Mouse (Mus musculus): Measurements from ENCODE around the gene Syngap1. TPM values are rescaled to one million over a fixed set of nuclear protein-coding genes. Genes with fewer than 3 reads are reported as not detected.
"Not testable (repeated sequence)": the region's sequence is repeated elsewhere in the genome, so short reads cannot be mapped to it uniquely, and the experiment has no call there.

The Syngap1 gene
- total RNA-seq, 1 experiment from 2014 or later = 3.9 TPM

DNA sequence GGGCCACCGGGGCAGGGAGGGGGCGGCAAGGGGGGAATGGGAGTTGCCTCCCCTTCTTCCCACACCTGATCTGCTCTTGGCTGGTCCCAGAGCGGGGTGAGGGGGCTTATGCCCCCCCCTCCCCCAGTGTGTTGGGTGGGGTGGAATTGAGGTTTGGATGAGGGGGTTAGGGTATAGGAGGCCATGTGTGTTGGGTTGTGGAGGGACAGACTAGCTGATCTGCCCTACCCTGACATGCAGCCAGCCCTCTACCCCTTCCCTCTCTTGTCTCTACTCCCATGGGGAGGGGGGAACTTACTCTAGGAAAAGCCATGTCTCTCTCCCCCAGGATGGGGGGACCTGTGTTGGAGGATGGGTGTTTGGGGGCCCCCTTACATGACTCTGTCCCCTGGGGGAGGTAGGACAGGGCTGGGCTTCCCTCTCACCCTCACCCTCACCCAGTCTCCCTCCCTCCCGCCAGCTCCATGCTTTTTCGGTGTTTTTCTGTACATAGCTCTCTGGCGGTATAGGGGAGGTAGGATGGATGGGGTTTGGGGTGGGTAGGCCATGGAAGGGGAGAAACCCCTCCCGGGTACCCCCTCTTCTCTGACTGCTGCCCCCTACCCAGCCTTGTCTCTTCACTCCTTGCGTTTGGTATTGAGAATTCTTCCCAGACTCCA, 30.3 kb downstream of the Syngap1 start:
- ATAC-seq (replicated peaks in 1 of 2; ENCODE audit: insufficient read depth in 1 of 2, low FRiP score in 2 of 2, low TSS enrichment in 1 of 2, low read depth in 1 of 2, poor library complexity in 2 of 2, severe bottlenecking in 2 of 2) = no peak

DNA sequence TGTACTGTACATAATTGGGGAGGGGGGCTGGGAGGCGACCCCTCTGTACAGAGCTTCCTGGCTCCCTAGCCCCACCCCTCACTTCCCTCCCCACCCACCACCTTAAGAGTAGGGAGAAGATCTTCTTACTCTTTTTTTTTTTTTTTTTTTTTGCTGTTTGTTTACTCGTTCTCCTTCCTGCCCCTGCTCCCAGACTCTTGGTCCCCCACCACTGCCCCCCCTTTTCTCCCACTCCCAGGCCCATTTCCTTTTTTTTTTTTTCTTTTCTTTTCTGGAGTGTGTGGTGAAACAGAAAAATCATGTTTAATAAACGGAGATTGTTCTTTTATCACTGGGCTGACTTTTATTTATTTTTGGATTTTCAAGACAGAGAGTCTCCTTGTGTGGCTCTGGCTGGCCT, 31.1 kb downstream of the Syngap1 start:
- ATAC-seq (replicated peaks in 1 of 2; ENCODE audit: insufficient read depth in 1 of 2, low FRiP score in 2 of 2, low TSS enrichment in 1 of 2, low read depth in 1 of 2, poor library complexity in 2 of 2, severe bottlenecking in 2 of 2) = no peak

DNA sequence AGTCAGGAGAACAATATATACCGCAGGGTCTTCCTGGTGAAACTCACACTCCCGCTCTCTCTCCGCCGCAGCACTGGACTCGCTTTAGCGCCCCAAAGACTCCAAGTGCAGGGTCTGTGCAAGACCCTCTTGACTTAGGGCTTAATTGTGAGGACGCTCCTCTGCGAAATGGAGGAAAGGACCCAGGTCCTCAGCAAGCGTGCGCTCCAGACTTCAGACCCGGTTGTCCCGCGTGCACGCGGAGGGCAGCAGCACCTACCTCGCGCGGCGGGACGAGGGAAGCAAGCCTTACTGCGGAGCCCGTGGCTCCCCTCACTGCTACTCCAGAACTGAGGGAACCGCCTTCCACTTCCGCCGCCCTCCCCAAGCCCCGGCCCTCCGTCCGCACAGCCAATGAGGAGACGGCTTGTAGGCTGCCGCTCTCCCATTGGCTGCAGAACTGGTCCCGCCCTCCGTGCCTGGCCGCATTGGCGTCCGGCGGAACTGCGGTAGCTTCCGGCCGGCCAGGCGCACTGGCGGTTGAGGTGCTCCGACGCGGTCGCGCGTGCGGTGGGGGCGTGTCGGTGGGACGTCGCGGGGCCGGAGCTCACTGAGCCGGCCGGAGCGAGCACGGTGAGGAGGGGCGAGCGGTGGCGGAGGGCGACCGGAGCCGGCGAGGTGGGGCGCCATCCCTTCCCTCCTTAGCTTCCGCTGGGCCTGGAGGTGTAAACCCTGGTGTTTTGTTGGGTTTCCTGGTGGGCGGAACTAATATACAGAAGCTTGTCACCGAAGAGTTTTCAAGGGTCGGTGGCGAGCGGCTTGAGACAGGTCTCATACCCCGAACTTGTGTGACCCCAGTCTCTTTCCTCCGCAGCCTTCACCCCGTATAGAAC, 31.9 kb downstream of the Syngap1 start, which contains the start of gene Zbtb9:
Gene Zbtb9, plus strand, starts transcription at position 465 of the 872 bp plus-strand sequence.
- ATAC-seq (replicated peaks in 1 of 2; ENCODE audit: insufficient read depth in 1 of 2, low FRiP score in 2 of 2, low TSS enrichment in 1 of 2, low read depth in 1 of 2, poor library complexity in 2 of 2, severe bottlenecking in 2 of 2) = peak; percentile 97 to 98

DNA sequence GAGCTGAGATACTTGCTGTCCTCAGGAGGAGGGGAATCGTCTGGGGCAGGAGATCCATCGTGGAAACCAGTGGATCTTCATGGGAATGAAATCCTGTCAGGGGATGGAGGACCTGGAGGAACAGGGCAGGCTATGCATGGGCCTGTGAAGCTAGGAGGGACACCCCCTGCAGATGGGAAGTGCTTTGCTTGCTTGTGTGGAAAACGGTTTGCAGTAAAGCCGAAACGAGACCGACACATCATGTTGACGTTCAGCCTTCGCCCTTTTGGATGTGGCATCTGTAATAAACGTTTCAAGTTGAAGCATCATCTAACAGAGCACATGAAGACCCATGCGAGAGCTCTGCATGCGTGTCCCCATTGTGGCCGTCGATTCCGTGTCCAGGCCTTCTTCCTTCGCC, 33.5 kb downstream of the Syngap1 start:
- no peak for ATAC-seq (replicated peaks in 1 of 2; ENCODE audit: insufficient read depth in 1 of 2, low FRiP score in 2 of 2, low TSS enrichment in 1 of 2, low read depth in 1 of 2, poor library complexity in 2 of 2, severe bottlenecking in 2 of 2)

DNA sequence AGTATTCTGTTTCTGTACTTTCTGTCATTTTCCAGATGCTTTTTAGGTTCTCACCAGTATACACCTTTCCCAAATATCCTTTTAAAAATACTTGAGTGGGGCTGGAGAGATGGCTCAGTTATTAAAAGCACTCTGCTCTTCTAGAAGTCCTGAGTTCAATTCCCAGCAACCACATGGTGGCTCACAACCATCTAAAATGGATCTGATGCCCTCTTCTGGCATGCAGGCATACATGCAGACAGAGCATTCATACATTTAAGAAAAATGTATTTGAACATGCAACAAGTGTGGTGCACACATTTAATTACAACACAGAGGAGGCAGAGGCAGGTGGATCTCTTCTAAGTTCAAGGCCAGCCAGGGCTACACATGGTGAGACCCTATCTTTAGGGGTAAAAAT, 34.4 kb downstream of the Syngap1 start:
- no peak for ATAC-seq (replicated peaks in 1 of 2; ENCODE audit: insufficient read depth in 1 of 2, low FRiP score in 2 of 2, low TSS enrichment in 1 of 2, low read depth in 1 of 2, poor library complexity in 2 of 2, severe bottlenecking in 2 of 2)

DNA sequence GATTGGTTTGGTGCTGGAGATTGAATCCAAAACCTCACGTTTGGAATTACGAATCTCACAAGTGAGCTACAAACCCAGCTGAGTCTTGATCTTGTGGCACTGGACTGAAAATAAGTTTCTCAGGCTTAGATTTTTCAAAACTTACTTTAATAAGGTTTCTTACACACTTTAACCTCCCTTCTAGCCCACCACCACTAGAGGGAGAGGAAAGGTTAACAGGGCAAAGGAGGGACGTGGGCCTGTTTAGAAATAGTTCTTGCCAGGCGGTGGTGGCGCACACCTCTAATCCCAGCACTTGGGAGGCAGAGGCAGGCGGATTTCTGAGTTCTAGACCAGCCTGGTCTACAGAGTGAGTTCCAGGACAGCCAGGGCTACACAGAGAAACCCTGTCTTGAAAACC, 36.3 kb downstream of the Syngap1 start:
- not testable (repeated sequence) for ATAC-seq (replicated peaks in 1 of 2; ENCODE audit: insufficient read depth in 1 of 2, low FRiP score in 2 of 2, low TSS enrichment in 1 of 2, low read depth in 1 of 2, poor library complexity in 2 of 2, severe bottlenecking in 2 of 2)

DNA sequence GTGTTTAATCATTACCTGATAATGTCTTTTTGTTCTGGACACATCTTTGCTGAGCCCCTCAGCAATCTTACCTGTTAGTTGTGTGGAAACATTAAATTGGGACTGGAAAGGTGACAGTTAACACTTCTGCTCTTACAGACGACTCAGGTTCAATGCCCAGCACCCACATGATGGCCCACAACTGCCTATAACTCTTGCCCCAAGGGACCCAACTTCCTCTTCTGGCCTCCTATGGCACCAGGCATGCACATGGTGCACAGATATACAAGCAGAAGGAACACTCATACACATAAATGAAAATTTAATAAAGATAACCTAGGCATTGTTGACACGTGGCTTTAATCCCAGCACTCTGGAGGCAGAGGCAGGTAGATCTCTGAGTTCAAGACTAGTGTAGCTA, 38.4 kb downstream of the Syngap1 start:
- no peak for ATAC-seq (replicated peaks in 1 of 2; ENCODE audit: insufficient read depth in 1 of 2, low FRiP score in 2 of 2, low TSS enrichment in 1 of 2, low read depth in 1 of 2, poor library complexity in 2 of 2, severe bottlenecking in 2 of 2)

DNA sequence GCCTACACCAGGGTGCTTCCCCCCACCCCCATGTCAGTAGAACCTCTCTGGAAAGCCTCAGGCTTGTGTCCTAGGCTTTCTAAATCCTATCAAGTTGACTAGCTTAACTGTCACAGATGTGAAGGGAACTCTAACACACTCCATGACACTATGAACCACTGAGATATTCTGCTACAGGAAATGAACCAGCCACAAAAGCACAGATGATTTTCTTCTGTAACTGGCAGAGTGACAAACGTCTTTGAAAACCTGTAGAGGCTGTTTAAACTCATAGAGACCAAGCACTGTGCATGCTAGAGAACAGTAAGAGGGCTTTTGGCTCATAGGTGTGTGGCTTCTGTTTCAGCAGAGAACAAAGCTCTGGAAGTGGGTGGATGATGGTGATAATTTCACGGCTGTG, 40.0 kb downstream of the Syngap1 start:
- no peak; a peak in 1 of 4 replicates for ATAC-seq (replicated peaks in 1 of 2; ENCODE audit: insufficient read depth in 1 of 2, low FRiP score in 2 of 2, low TSS enrichment in 1 of 2, low read depth in 1 of 2, poor library complexity in 2 of 2, severe bottlenecking in 2 of 2)

DNA sequence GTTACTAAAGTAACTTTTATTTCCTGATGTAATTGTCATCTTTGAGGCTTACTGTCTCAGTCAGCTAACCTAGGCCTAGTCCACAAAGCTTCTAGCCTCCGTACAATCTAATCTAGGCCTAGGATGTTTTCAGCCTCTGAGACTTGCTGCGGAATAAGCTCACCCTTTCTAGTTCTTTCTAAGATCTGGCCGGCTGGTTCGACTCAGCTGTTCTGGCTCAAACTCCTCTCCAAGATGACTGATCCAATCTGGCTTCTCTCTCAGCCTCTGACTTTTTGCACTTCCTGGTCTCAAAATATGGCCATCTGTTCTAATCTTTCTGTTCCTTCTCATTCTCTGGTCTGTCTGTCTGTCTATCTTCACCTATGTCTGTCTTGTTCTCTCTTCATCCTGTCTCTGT, 42.3 kb downstream of the Syngap1 start:
- ATAC-seq (replicated peaks in 1 of 2; ENCODE audit: insufficient read depth in 1 of 2, low FRiP score in 2 of 2, low TSS enrichment in 1 of 2, low read depth in 1 of 2, poor library complexity in 2 of 2, severe bottlenecking in 2 of 2) = no peak

DNA sequence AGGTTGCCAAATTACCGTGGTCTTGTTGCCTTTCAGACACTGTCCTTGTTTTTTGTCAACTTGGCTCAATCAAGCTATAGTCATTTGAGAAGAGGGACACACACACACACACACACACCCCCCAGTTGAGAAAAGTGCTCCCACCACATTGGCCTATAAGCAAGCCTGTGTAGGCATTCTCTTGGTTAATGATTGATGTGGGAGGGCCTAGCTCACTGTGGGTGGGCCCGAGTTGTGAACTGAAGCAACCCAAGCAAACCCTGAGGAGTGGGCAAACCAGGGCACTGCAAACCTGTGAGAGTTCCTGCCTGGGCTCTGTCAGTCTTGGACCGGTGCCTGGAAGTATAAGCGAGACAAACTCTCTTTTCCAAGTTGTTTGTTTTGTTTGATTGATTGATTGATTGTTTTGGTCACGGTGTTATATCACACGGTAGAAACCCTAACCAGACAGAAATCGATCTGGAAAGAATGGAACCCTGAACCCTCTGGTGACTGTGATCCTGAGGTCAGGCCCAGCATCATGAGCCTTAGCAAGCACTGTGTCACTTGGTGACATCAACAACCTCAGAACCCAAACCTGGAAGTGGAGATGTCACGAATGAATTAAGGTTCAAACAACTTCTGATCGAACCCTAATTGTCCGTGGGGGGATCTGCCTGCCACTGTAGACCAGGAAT, 44.6 kb downstream of the Syngap1 start:
- no peak for ATAC-seq (replicated peaks in 1 of 2; ENCODE audit: insufficient read depth in 1 of 2, low FRiP score in 2 of 2, low TSS enrichment in 1 of 2, low read depth in 1 of 2, poor library complexity in 2 of 2, severe bottlenecking in 2 of 2)

DNA sequence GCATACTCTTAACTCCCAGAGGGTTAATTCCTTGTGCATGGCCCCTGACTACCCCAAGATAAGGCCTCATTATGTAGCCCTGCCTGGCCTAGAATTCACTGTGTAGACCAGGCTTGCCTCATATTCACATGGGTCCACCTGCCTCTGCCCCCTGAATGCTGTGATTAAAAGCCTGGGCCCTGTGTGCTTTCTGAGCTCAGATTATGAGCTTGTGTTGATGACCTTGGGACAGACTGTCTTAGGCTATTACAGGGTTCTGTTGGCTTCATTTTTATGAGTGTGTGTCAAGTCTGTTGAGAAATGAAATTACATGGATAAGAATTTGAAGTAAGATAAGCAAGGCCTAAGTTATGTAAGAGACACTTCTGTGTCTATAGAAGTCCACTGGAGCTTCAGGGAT, 49.5 kb downstream of the Syngap1 start:
- no peak for ATAC-seq (replicated peaks in 1 of 2; ENCODE audit: insufficient read depth in 1 of 2, low FRiP score in 2 of 2, low TSS enrichment in 1 of 2, low read depth in 1 of 2, poor library complexity in 2 of 2, severe bottlenecking in 2 of 2)

DNA sequence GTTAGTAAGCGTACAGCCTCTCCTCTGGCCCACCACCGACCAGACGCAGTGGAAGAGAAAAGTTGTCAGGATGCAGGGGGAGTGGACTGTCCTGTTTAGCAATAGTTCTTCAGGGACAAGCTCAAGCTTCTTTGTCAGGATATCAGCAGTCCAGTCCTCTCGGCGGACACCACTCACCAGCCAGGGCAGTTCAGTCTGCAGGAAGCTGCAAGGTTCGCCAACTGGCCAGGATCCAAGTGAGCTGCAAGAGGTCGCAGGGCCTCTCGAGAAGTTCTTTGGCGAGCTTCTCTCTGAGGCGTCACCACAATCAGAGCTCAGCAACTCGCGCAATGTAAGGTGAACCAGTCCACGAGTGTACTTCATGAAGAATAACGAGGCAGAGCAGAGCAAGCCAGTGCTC, 53.4 kb downstream of the Syngap1 start:
- no peak for ATAC-seq (replicated peaks in 1 of 2; ENCODE audit: insufficient read depth in 1 of 2, low FRiP score in 2 of 2, low TSS enrichment in 1 of 2, low read depth in 1 of 2, poor library complexity in 2 of 2, severe bottlenecking in 2 of 2)

DNA sequence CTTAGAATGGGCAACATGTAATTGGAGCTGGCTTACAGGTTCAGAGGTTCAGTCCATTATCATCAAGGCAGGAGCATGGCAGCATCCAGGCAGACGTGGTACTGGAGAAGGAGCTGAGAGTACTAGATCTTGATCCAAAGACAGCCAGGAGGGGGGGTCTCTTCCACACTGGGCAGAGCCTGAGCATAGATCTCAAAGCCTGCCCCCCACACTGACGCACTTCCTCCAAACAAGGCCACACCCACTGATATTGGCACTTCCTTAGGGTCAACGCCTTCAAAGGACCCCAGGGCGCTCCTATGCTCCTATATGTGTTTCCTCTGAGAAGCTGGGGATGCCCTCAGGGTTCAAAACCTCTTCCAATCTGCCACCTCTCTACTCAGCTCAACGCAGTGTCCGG, 54.0 kb downstream of the Syngap1 start:
- no peak for ATAC-seq (replicated peaks in 1 of 2; ENCODE audit: insufficient read depth in 1 of 2, low FRiP score in 2 of 2, low TSS enrichment in 1 of 2, low read depth in 1 of 2, poor library complexity in 2 of 2, severe bottlenecking in 2 of 2)

DNA sequence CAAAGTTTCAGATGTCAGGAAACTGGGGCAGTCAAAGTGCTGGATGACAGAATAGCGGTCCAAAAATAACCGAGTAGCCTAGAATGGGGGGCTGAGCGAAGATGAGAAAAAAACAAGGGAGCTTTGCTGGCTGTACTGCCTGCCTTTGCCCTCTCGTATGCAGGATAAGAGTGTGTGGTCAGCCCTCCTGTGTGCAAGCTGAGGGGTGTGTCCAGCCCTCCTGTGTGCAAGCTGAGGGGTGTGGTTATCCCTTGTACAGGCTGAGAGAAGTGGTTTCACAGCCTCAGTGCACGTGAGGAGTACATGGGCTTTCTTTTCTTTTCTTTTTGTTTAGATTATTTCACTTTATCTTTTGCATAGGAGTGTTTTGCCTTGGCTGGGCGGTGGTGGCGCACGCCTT, 54.5 kb downstream of the Syngap1 start:
- ATAC-seq (replicated peaks in 1 of 2; ENCODE audit: insufficient read depth in 1 of 2, low FRiP score in 2 of 2, low TSS enrichment in 1 of 2, low read depth in 1 of 2, poor library complexity in 2 of 2, severe bottlenecking in 2 of 2) = no peak

DNA sequence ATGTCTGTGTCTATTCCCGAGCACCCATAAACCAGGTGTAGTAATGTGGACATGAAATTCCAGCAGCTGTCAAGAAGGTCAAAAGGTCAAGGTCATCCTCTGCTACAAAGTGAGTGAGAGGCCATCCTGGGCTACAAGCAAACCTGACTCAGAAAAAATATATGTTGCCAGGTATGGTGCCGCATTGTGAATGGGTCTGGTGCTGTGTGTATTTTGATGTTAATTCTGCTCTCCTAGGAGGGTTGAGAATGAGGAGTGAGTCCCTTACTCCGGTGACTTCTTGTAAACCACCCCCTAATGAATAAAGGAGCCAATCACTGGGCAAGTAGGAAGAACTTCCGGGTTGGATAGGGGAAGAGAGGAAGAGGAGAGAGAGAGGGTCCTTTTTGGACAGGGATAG, 56.6 kb downstream of the Syngap1 start:
- no peak for ATAC-seq (replicated peaks in 1 of 2; ENCODE audit: insufficient read depth in 1 of 2, low FRiP score in 2 of 2, low TSS enrichment in 1 of 2, low read depth in 1 of 2, poor library complexity in 2 of 2, severe bottlenecking in 2 of 2)

DNA sequence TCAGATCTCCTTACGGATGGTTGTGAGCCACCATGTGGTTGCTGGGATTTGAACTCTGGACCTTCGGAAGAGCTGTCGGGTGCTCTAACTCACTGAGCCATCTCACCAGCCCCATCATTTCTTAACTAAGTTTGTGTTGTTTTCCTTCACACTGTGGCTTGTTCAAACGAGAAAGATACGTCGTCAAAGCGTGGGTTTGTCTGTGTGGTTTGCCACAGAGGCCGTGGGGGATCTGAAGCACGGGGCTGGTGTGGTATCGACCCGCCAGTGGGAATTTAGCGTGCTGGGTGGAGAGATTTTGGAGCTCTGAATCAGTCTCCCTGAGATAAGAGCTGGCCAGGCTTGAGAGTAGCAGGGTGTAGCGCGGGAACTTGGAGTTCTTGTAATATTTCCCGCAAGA, 57.2 kb downstream of the Syngap1 start:
- ATAC-seq (replicated peaks in 1 of 2; ENCODE audit: insufficient read depth in 1 of 2, low FRiP score in 2 of 2, low TSS enrichment in 1 of 2, low read depth in 1 of 2, poor library complexity in 2 of 2, severe bottlenecking in 2 of 2) = no peak

DNA sequence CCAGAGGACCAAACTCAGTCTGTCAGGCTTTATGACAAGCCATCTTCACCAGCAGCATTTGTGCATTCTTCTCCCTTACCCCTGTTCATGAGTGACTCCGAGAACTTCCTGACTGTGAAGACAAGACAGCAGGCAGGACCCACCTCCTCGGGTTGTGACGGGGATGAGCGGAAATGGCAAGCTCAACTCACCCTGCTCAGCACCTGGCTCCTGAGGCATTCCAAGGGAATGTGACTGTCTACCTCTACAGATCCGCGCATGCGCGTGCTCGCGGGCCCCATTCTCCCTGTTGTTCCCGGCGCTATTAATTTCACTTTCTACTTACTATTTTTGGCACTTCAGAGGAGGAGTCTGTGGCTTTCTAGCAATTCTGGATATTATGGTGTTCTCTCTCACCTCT, 58.9 kb downstream of the Syngap1 start:
- peak; percentile 31 to 43; a peak in 2 of 4 replicates for ATAC-seq (replicated peaks in 1 of 2; ENCODE audit: insufficient read depth in 1 of 2, low FRiP score in 2 of 2, low TSS enrichment in 1 of 2, low read depth in 1 of 2, poor library complexity in 2 of 2, severe bottlenecking in 2 of 2)

DNA sequence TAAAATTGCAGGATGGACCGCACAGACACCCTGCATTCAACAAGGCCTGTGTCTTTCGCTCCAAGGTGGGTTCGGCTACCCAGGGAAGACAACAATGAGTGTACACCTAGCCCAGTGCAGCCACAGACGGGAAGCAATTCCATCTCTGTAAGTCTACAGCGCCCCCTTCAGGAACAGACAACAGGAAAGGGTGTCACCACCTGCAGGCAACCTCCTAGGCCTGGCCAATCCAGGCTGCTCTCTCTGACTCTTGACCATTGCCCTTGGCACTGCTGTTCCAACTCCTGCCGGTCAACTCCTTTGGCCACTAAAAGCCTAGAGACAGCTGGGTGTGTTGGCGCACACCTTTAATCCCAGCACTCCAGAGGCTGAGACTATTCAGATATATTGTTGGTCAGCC, 60.1 kb downstream of the Syngap1 start:
- 0 out of 4 replicates have a peak, but pooled peaks of 1 of the 2 experiments have one; percentile 29 for ATAC-seq (replicated peaks in 1 of 2; ENCODE audit: insufficient read depth in 1 of 2, low FRiP score in 2 of 2, low TSS enrichment in 1 of 2, low read depth in 1 of 2, poor library complexity in 2 of 2, severe bottlenecking in 2 of 2)
